8 mouse cellular contexts compared by ENCODE assay signal in genomic region chr11:59947752-59948400, GRCm38 (mm10). TPM values are rescaled to one million over a fixed set of nuclear protein-coding genes. Genes with fewer than 3 reads are reported as not detected.
A peak's percentile ranks its signal among the peaks of the same experiment; 100 is the strongest.
DNase-seq lines count a peak whose midpoint lies in the region; ATAC-seq and TF ChIP-seq lines count a peak whose summit lies in the region.

Med9 (plus strand) TSS chr11:59948206.

- dilution Hi-C loops in CH12.LX (cut with MboI; ENCODE audit: extremely low pct_ligation_motif_present, extremely low pct_unique_long_range_greater_than_20kb, low sequenced_read_pairs) = no loop called here

- TF ChIP-seq RAD21 in CH12.LX (IDR thresholded peaks at IDR 0.05; ENCODE audit: low read depth, low read length) = no peak

- H3K4me3 ChIP-seq in CH12.LX (replicated peaks in 1 of 3; ENCODE audit: low read depth in 2 of 3, low read length in 2 of 3, poor library complexity in 1 of 3) = peak within 1 kb of the TSS; percentile 71 to 99 (median 88)
- peak within 1 kb of the TSS; percentile 98 for H3K4me3 ChIP-seq in forebrain, embryonic 12.5 days (replicated peaks)
- H3K4me3 ChIP-seq in heart, postnatal 0 days (ENCODE audit: low read depth, low read length) = peak within 1 kb of the TSS; percentile 82
- peak within 1 kb of the TSS; percentile 79 for H3K4me3 ChIP-seq in liver, postnatal 0 days (ENCODE audit: low read depth, low read length)
- peak within 1 kb of the TSS; percentile 98 for H3K4me3 ChIP-seq in neural tube, embryonic 14.5 days (ENCODE audit: low read depth, low read length)

- H3K36me3 ChIP-seq in CH12.LX (replicated peaks in 1 of 2; ENCODE audit: control insufficient read depth in 1 of 2, insufficient read depth in 1 of 2, low read length in 1 of 2) = peaks cover 0 to 31% of the 10 kb centered on the region in 2 experiments
- no peaks in the 10 kb centered on the region; the same call in 1 of the 2 replicates for H3K36me3 ChIP-seq in forebrain, embryonic 12.5 days (replicated peaks)
- H3K36me3 ChIP-seq in heart, postnatal 0 days (replicated peaks; ENCODE audit: control insufficient read depth, insufficient read depth, low read length) = peaks cover 7% of the 10 kb centered on the region; the same call in 1 of the 2 replicates
- no peaks in the 10 kb centered on the region for H3K36me3 ChIP-seq in liver, postnatal 0 days (replicated peaks; ENCODE audit: insufficient read depth, low read length)
- H3K36me3 ChIP-seq in neural tube, embryonic 14.5 days (ENCODE audit: control insufficient read depth, insufficient read depth, low read length) = no peaks in the 10 kb centered on the region

- H3K9me3 ChIP-seq in CH12.LX (replicated peaks; ENCODE audit: low read length) = no peaks in the 10 kb centered on the region
- no peaks in the 10 kb centered on the region for H3K9me3 ChIP-seq in forebrain, embryonic 12.5 days
- H3K9me3 ChIP-seq in heart, postnatal 0 days (replicated peaks; ENCODE audit: control insufficient read depth, low read length) = no peaks in the 10 kb centered on the region
- no peaks in the 10 kb centered on the region for H3K9me3 ChIP-seq in liver, postnatal 0 days (ENCODE audit: low read length)
- H3K9me3 ChIP-seq in neural tube, embryonic 14.5 days (ENCODE audit: control insufficient read depth, low read length) = no peaks in the 10 kb centered on the region

- no peak for TF ChIP-seq EP300 in CH12.LX (IDR thresholded peaks at IDR 0.05; ENCODE audit: low read length)
- no peak for TF ChIP-seq EP300 in heart, postnatal 0 days (IDR thresholded peaks at IDR 0.05; ENCODE audit: low read depth)
- peak; percentile 40; the same call in 1 of the 2 replicates for TF ChIP-seq EP300 in liver, postnatal 0 days (IDR thresholded peaks at IDR 0.05; ENCODE audit: low read depth)

- peaks cover 3% of the 10 kb centered on the region for H3K27me3 ChIP-seq in CH12.LX (replicated peaks)
- H3K27me3 ChIP-seq in forebrain, embryonic 12.5 days = no peaks in the 10 kb centered on the region
- no peaks in the 10 kb centered on the region for H3K27me3 ChIP-seq in heart, postnatal 0 days (ENCODE audit: control insufficient read depth, insufficient read depth, low read length)
- no peaks in the 10 kb centered on the region for H3K27me3 ChIP-seq in liver, postnatal 0 days (ENCODE audit: insufficient read depth, low read length)
- no peaks in the 10 kb centered on the region for H3K27me3 ChIP-seq in neural tube, embryonic 14.5 days (ENCODE audit: control insufficient read depth, insufficient read depth, low read length)

- peak within 1 kb of the TSS; percentile 79 for H3K9ac ChIP-seq in CH12.LX (ENCODE audit: insufficient read depth, low read depth)
- peak within 1 kb of the TSS; percentile 96 for H3K9ac ChIP-seq in forebrain, embryonic 12.5 days
- H3K9ac ChIP-seq in heart, postnatal 0 days (replicated peaks; ENCODE audit: low read depth, low read length) = peak within 1 kb of the TSS; percentile 85
- H3K9ac ChIP-seq in liver, postnatal 0 days (replicated peaks) = peak within 1 kb of the TSS; percentile 94
- peak within 1 kb of the TSS; percentile 95 for H3K9ac ChIP-seq in neural tube, embryonic 14.5 days (replicated peaks; ENCODE audit: low read depth, low read length)

- H3K27ac ChIP-seq in CH12.LX (ENCODE audit: insufficient read depth, low read depth) = no peak within 1 kb of the TSS
- peak within 1 kb of the TSS; percentile 86 for H3K27ac ChIP-seq in forebrain, embryonic 12.5 days
- peak within 1 kb of the TSS; percentile 74 for H3K27ac ChIP-seq in heart, postnatal 0 days (ENCODE audit: low read depth)
- H3K27ac ChIP-seq in liver, postnatal 0 days (ENCODE audit: low read depth) = peak within 1 kb of the TSS; percentile 77
- H3K27ac ChIP-seq in neural tube, embryonic 14.5 days (ENCODE audit: low read depth, low read length) = peak within 1 kb of the TSS; percentile 83

- peak; percentile 97 for ATAC-seq in forebrain, embryonic 12.5 days (ENCODE audit: low FRiP score)
- peak; percentile 95 for ATAC-seq in heart, postnatal 0 days (ENCODE audit: insufficient read depth, low read depth)
- peak; percentile 99 for ATAC-seq in liver, postnatal 0 days
- peak; percentile 96 for ATAC-seq in neural tube, embryonic 14.5 days (ENCODE audit: low read depth)

- peak; percentile 93 for DNase-seq in CH12.LX (ENCODE audit: extremely low read depth)
- DNase-seq in c-Kit-positive CD71-positive TER-119-negative erythroid progenitor cells, embryonic 14.5 days (ENCODE audit: low read depth) = peak; percentile 89
- DNase-seq in heart, postnatal 0 days (ENCODE audit: low spot score) = peak; percentile 91
- peak; percentile 67 for DNase-seq in large intestine, adult 2 months (ENCODE audit: low read depth, low spot score)
- peak; percentile 95 for DNase-seq in liver, postnatal 0 days
- DNase-seq in testis, postnatal 10 days (ENCODE audit: low spot score) = peak; percentile 98

- H3K4me1 ChIP-seq in CH12.LX (ENCODE audit: control insufficient read depth in 1 of 2, insufficient read depth in 2 of 2) = peaks cover 4 to 45% of the 10 kb centered on the region in 2 experiments; a peak in 3 of 4 replicates
- peaks cover 19% of the 10 kb centered on the region for H3K4me1 ChIP-seq in forebrain, embryonic 12.5 days
- H3K4me1 ChIP-seq in heart, postnatal 0 days (ENCODE audit: control insufficient read depth, insufficient read depth) = peaks cover 13% of the 10 kb centered on the region; the same call in 1 of the 2 replicates
- peaks cover 15% of the 10 kb centered on the region for H3K4me1 ChIP-seq in liver, postnatal 0 days (ENCODE audit: insufficient read depth)
- H3K4me1 ChIP-seq in neural tube, embryonic 14.5 days (ENCODE audit: control insufficient read depth, insufficient read depth, low read length) = peaks cover 10% of the 10 kb centered on the region

- under 1% methylated on average over 43 of the region's 43 CpGs for WGBS in forebrain, embryonic 12.5 days
- 2% methylated on average over 43 of the region's 43 CpGs for WGBS in heart, postnatal 0 days
- under 1% methylated on average over 43 of the region's 43 CpGs for WGBS in large intestine, adult 2 months
- WGBS in liver, postnatal 0 days (ENCODE audit: insufficient replicate concordance) = 2% methylated on average over 38 of the region's 43 CpGs
- 1% methylated on average over 43 of the region's 43 CpGs for WGBS in neural tube, embryonic 14.5 days

- no peak for TF ChIP-seq CTCF in CH12.LX (conservative IDR thresholded peaks at IDR 0.05 in 1 of 2, IDR thresholded peaks at IDR 0.05 in 1 of 2; ENCODE audit: low read depth in 2 of 2, low read length in 2 of 2)
- no peak for TF ChIP-seq CTCF in heart, postnatal 0 days (IDR thresholded peaks at IDR 0.05; ENCODE audit: low read depth)
- TF ChIP-seq CTCF in liver, postnatal 0 days (IDR thresholded peaks at IDR 0.05; ENCODE audit: low read depth) = no peak

- peaks cover 13% of the 10 kb centered on the region for H3K79me2 ChIP-seq in CH12.LX (replicated peaks; ENCODE audit: control insufficient read depth, extremely low read depth, insufficient read depth, poor library complexity, severe bottlenecking)

- TF ChIP-seq POLR2A in CH12.LX (IDR thresholded peaks at IDR 0.05; ENCODE audit: low read depth, low read length) = peak; percentile 75; the same call in 1 of the 2 replicates

- peak within 1 kb of the TSS; percentile 99 for H3K4me2 ChIP-seq in CH12.LX (ENCODE audit: insufficient read depth, low read depth, poor library complexity, severe bottlenecking)
- H3K4me2 ChIP-seq in forebrain, embryonic 12.5 days = peak within 1 kb of the TSS; percentile 83
- H3K4me2 ChIP-seq in heart, postnatal 0 days (ENCODE audit: low read depth, low read length) = peak within 1 kb of the TSS; percentile 85
- H3K4me2 ChIP-seq in liver, postnatal 0 days (ENCODE audit: low read depth, low read length) = peak within 1 kb of the TSS; percentile 92
- peak within 1 kb of the TSS; percentile 84 for H3K4me2 ChIP-seq in neural tube, embryonic 14.5 days (ENCODE audit: low read depth, low read length)

- in situ Hi-C loops in CH12.LX (cut with MboI; ENCODE audit: low pct_ligation_motif_present, low pct_unique_long_range_greater_than_20kb, low sequenced_read_pairs) = no loop called here

TF ChIP-seq in CH12.LX, 34 proteins besides CTCF, POLR2A, EP300 and RAD21 (continues in another document):
- peak; percentile 92 for TF ChIP-seq NRF1 (IDR thresholded peaks at IDR 0.05; ENCODE audit: low read depth, low read length)
- no peak for TF ChIP-seq CHD1 (IDR thresholded peaks at IDR 0.05; ENCODE audit: low read depth, low read length)
- peak; percentile 97 for TF ChIP-seq SIN3A (IDR thresholded peaks at IDR 0.05; ENCODE audit: low read length)
- TF ChIP-seq ZNF384 (IDR thresholded peaks at IDR 0.05; ENCODE audit: low read depth, low read length) = peak; percentile 77
- no peak for TF ChIP-seq MAFK (IDR thresholded peaks at IDR 0.05; ENCODE audit: insufficient replicate concordance, low read length)
- no peak for TF ChIP-seq SMC3 (IDR thresholded peaks at IDR 0.05; ENCODE audit: low read depth, low read length)
- no peak for TF ChIP-seq CHD2 (IDR thresholded peaks at IDR 0.05; ENCODE audit: low read length)
- peak; percentile 89 for TF ChIP-seq TCF12 (IDR thresholded peaks at IDR 0.05; ENCODE audit: low read depth, low read length)
- no peak; the same call in 1 of the 2 replicates for TF ChIP-seq MAX (IDR thresholded peaks at IDR 0.05; ENCODE audit: low read length)
- no peak for TF ChIP-seq JUND (conservative IDR thresholded peaks at IDR 0.05; ENCODE audit: low read depth, low read length)
- TF ChIP-seq RCOR1 (conservative IDR thresholded peaks at IDR 0.05; ENCODE audit: low read depth, low read length) = no peak; the same call in 1 of the 2 replicates
- no peak for TF ChIP-seq POLR2AphosphoS2 (IDR thresholded peaks at IDR 0.05; ENCODE audit: low read depth, low read length)
- TF ChIP-seq MEF2A (IDR thresholded peaks at IDR 0.05; ENCODE audit: borderline replicate concordance, low read depth, low read length) = peak; percentile 77; the same call in 1 of the 2 replicates
- TF ChIP-seq USF1 (IDR thresholded peaks at IDR 0.05; ENCODE audit: low read depth, low read length) = no peak
- no peak for TF ChIP-seq BHLHE40 (IDR thresholded peaks at IDR 0.05; ENCODE audit: low read depth, low read length)
- TF ChIP-seq TBP (conservative IDR thresholded peaks at IDR 0.05; ENCODE audit: low read depth, low read length) = 0 out of 2 replicates have a peak, but pooled peaks have one; percentile 10

RNA-seq across cellular contexts. Expression of gene Med9, which starts in this region (rescaled TPM):
- total RNA-seq in CH12.LX (2012; rRNA removed) (32.9 and 35.5 TPM in 2 replicates), CH12.LX (2014; rRNA removed) (36.8 and 43.3 TPM in 2 replicates)
- polyA plus RNA-seq in CH12.LX (2012; ENCODE audit: insufficient read length, low read depth) = 35.1 and 41.6 TPM in 2 replicates
- 44.2 and 44.7 TPM in 2 replicates for polyA plus RNA-seq in forebrain, embryonic 12.5 days (2016; fragmentation: Nextera tagmentation; extraction: Ambion mirVana)
- total RNA-seq in heart, postnatal 0 days (2014; rRNA removed; ENCODE audit: low replicate concordance) = 29.4 and 33.0 TPM in 2 replicates
- polyA plus RNA-seq in heart, postnatal 0 days (2015; fragmentation: Nextera tagmentation; extraction: Ambion mirVana) = 40.8 and 41.1 TPM in 2 replicates
- 19.3 and 19.6 TPM in 2 replicates for polyA plus RNA-seq in large intestine, adult 2 months (2012; rRNA removed)
- 15.2 and 15.8 TPM in 2 replicates for polyA plus RNA-seq in liver, postnatal 0 days (2015; fragmentation: Nextera tagmentation; extraction: Ambion mirVana)
- polyA plus RNA-seq in neural tube, embryonic 14.5 days (2014; fragmentation: Nextera tagmentation; extraction: Ambion mirVana) = 36.7 and 39.4 TPM in 2 replicates
